Mouse (Mus musculus) hindbrain, embryonic 10.5 days (tissue): ENCODE measurements around the gene Smpx. TPM values are rescaled to one million over a fixed set of nuclear protein-coding genes. Genes with fewer than 3 reads are reported as not detected.
A peak's percentile ranks its signal among the peaks of the same experiment; 100 is the strongest.

ENCODE experiments used
- DNase-seq: peaks from one replicate; pipeline ENCODE4 v3.0.0-alpha.2; 2017; ENCODE audit warnings: low spot score
- H3K27ac ChIP-seq: fragments of 300-500 bp; sonication (generic); 2 replicates; pipeline ENCODE4 v1.5.1; 2016; ENCODE audit warnings: mild to moderate bottlenecking, moderate library complexity
- H3K27me3 ChIP-seq: fragments of 300-500 bp; sonication (generic); 2 replicates; pipeline ENCODE4 v1.6.1; 2016; ENCODE audit warnings: mild to moderate bottlenecking; ENCODE audit not compliant: poor library complexity, insufficient read depth, severe bottlenecking
- H3K36me3 ChIP-seq: fragments of 300-500 bp; sonication (generic); 2 replicates; pipeline ENCODE4 v1.6.1; 2016; ENCODE audit warnings: mild to moderate bottlenecking, moderate library complexity
- H3K4me1 ChIP-seq: fragments of 300-500 bp; sonication (generic); replicated peaks from 2 replicates; pipeline ENCODE4 v1.6.1; 2016; ENCODE audit warnings: mild to moderate bottlenecking
- H3K4me3 ChIP-seq: fragments of 300-500 bp; sonication (generic); 2 replicates; pipeline ENCODE4 v1.5.1; 2016; ENCODE audit warnings: mild to moderate bottlenecking, moderate library complexity
- H3K9me3 ChIP-seq: fragments of 300-500 bp; sonication (generic); 2 replicates; pipeline ENCODE4 v1.6.1; 2016; ENCODE audit warnings: mild to moderate bottlenecking, moderate library complexity
- WGBS: fragments of 180-500 bp; shearing (Covaris S2); methylation state at CpG from one replicate; pipeline ENCODE4 v1.1.7; 2016; 5-methylcytosine and 5-hydroxymethylcytosine counted together
- polyA plus RNA-seq: library from polyadenylated mRNA; unstranded; fragments of >200 nt; fragmentation: Nextera tagmentation; extraction: Ambion mirVana; gene quantifications from 2 replicates; pipeline ENCODE4 v1.2.1, GENCODE M21; 2016

The Smpx gene
- 0.55 TPM in 1 of 2 replicates, not detected in the other for polyA plus RNA-seq

DNA sequence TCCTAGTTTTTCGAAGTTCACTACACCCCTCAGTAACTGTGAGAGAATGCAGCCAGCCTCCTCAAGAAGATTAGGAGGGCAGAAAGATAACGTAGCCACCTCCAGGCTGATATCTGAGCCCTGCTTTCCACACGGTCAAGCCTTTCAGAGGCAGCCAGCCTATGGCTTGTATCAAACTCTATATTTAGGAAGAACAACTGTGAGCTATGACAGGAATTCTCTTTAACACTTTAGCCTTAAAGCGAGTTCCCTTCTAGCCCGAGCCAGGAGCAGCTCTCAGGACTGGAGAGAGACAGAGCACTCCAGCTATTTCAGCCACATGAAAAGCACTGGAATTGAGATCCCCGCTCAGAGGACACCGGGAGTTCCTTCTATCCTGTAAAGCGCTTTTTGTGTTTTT is at the start of gene Smpx:
TSS of gene Smpx (plus strand) at position 49 of the 400 bp plus-strand sequence.
- H3K27me3 ChIP-seq, result no peaks in the 10 kb centered on the region
- H3K4me1 ChIP-seq, result no peaks in the 10 kb centered on the region
- 72% methylated on average over 8 of the region's 8 CpGs for WGBS
- H3K4me3 ChIP-seq, result no peak within 1 kb of the TSS
- H3K9me3 ChIP-seq, result no peaks in the 10 kb centered on the region
- no peak within 1 kb of the TSS for H3K27ac ChIP-seq
- H3K36me3 ChIP-seq, result no peaks in the 10 kb centered on the region
- no peak for DNase-seq

DNA sequence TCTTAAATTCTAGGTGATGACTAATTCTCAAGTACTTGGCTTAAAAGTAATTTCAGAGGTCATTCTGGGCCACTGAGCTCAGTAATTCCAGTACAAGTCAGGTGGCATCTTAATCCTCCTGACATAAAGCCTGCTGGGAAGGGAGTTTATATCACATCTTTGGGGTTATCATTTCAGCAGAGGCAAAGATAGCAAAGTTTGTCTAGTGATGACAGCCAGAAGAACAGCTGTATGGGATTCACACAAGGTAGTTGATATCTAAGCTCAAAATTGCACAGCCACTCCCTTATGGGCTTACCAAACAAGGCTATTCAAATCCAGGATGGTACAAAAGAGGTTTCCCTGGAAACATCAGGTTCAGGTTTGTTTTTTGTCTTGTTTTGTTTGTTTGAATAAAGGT is 43.7 kb upstream of the Smpx start:
- Histone ChIP-seq H3K9me3 (no peaks in the 10 kb centered on the region), H3K36me3 (no peaks in the 10 kb centered on the region), H3K27me3 (no peaks in the 10 kb centered on the region), H3K27ac (no peak overlapping the region), H3K4me1 (no peaks in the 10 kb centered on the region), H3K4me3 (no peak overlapping the region)
- DNase-seq, result no peak

DNA sequence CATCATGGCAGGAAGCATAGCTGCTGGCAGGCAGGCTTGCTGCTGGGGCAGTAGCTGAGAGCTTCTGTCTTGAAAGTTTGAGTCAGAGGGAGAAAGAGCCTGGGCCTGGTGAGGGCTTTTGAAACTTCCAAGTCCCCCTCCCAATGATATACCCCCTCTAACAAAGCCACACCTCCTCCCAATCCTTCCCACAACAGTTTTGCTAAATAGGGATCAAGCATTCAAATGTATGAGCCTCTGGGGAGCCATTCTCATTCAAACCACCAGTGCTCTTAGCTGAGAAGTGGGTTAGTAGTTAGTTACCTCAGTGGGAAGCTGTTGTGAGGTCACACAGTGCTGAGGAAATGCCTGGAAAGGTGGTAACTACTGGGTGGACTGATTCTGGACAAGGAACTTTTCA is 41.4 kb upstream of the Smpx start:
- H3K27me3 ChIP-seq, result no peaks in the 10 kb centered on the region
- H3K4me3 ChIP-seq, result no peak overlapping the region
- DNase-seq, result no peak
- H3K27ac ChIP-seq, result no peak overlapping the region
- H3K9me3 ChIP-seq, result no peaks in the 10 kb centered on the region
- no peaks in the 10 kb centered on the region for H3K36me3 ChIP-seq
- H3K4me1 ChIP-seq, result no peaks in the 10 kb centered on the region

DNA sequence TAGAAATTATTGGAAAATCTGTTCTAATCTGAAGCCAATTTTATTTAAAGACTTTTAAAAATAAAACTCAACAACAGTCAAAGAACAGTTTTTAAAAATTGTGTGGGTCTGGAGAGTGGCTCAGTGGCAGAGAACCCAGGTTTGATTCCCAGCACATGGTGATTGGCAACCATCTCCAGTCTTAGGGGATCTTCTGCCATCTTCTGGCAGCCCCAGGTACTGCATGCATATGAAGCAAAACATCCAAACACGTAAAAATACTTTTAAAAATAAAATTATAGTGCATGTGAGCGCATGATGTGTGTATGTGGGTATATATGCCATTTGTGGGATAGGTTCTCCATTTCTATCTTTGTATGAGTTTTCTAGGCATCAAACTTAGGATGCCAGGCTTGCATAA is 26.9 kb upstream of the Smpx start:
- Histone ChIP-seq H3K4me3 (no peak overlapping the region), H3K9me3 (no peaks in the 10 kb centered on the region), H3K27me3 (no peaks in the 10 kb centered on the region), H3K4me1 (no peaks in the 10 kb centered on the region), H3K27ac (no peak overlapping the region), H3K36me3 (no peaks in the 10 kb centered on the region)
- DNase-seq, result no peak
- WGBS, result 80% methylated on average over 2 of the region's 2 CpGs

DNA sequence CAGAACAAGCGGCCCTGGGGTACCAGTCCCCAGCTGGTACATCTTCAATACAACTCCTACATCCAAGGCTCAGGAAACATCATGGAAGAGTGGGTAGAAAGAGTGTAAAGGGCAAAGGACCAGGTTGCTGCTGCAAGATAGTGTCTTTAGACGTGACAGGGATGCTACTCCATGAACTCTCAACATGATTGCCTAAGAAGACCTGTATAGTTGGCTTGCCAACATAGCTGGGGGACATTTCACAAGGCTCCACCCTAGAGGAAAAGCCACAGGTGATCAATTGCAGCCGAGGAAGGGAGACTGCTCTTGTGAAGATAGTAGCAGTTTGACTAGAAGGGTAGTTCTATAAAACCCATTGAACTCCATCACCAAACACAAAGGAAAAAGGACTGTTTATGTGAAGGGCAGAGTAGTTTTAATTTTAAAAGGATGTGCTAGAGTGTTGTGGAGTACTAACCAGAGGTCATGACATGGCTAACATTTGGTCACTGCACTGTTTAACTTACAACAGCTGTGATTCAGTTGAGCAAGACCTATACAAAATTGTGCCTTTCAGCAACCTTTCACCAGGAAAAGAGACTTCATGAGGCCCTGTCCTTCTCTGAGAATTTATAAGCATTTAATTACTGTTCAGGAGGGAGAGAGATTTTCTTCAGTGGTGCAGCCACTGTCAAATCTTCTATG is 23.9 kb upstream of the Smpx start:
- Histone ChIP-seq H3K36me3 (no peaks in the 10 kb centered on the region), H3K27me3 (no peaks in the 10 kb centered on the region), H3K27ac (no peak overlapping the region), H3K4me1 (no peaks in the 10 kb centered on the region), H3K4me3 (no peak overlapping the region), H3K9me3 (no peaks in the 10 kb centered on the region)
- DNase-seq, result no peak
- WGBS, result 84% methylated on average over 3 of the region's 3 CpGs

DNA sequence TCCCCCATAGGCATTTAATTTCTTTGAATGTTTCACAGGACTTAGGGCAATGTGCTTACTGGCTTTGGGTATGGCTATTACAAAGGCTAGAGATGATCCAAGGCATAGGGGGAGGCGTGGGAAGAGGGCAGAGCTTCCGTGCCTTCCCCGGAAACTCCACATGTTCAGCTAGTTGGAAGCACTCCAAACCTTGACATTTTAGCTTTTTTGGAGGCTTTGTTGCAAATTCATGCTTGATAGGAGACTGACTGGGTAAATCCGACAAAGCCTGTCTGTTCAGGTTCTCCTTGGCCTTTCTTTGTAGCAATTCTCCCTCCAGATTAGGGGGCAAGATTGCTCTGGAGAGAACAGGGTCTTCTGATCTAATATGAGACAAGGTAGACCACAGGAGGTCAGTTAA is 7.5 kb upstream of the Smpx start:
- no peak for DNase-seq
- no peaks in the 10 kb centered on the region; the same call in 1 of the 2 replicates for H3K27me3 ChIP-seq
- no peaks in the 10 kb centered on the region for H3K4me1 ChIP-seq
- H3K36me3 ChIP-seq, result no peaks in the 10 kb centered on the region
- no peaks in the 10 kb centered on the region for H3K9me3 ChIP-seq
- WGBS, result 87% methylated on average over 4 of the region's 4 CpGs
- no peak overlapping the region for H3K27ac ChIP-seq
- no peak overlapping the region for H3K4me3 ChIP-seq

DNA sequence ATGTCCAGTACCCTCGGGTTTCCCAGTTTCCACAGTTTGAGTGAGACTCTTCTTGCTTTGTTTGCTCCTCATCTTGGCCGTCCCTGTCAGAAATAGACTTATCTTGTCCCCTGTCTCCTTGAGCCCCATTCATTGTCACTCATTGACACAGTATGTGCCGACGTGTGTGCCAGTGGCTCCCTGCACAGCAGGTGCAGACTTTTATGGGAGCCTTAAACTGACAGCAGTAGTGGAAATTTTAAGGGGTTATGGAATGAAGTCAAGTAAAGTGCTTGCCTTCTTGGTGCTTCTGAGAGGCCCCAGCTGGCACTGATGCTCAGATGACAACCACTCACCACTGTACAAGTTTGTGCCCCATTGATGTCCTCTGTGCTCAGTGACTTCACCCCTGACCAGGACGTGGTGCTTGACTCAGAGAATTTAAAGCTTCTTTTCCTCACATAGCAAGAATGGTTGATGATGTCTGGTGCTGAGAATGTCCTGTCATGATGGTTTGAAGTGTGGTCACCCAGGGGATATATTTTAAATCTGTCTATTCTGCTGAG is 1.0 kb upstream of the Smpx start:
- 76% methylated on average over 5 of the region's 5 CpGs for WGBS
- Histone ChIP-seq H3K27ac (no peak overlapping the region), H3K27me3 (no peaks in the 10 kb centered on the region), H3K36me3 (no peaks in the 10 kb centered on the region), H3K4me1 (no peaks in the 10 kb centered on the region), H3K4me3 (no peak overlapping the region), H3K9me3 (no peaks in the 10 kb centered on the region)
- DNase-seq, result no peak

DNA sequence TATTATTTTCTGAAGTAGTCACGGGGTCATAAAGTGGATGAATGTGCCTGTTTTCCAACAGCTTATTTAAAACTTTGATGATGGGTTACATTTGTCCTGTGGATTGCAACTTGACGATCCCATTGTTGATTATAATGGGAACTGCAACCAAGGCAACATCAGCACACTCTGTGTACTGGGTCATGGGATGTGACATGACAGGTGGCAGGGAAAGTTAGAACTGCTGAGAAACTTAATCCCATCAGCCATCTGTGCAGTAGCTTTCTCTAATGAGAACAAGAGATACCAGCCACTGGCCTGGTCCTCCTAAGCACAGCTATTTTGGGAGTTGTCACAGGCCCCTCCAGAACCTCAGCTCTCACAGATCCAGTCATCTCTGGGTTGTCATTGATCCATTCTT is 8.5 kb downstream of the Smpx start:
- Histone ChIP-seq H3K27me3 (no peaks in the 10 kb centered on the region), H3K27ac (no peak overlapping the region), H3K9me3 (no peaks in the 10 kb centered on the region), H3K4me1 (no peaks in the 10 kb centered on the region), H3K36me3 (no peaks in the 10 kb centered on the region), H3K4me3 (no peak overlapping the region)
- 89% methylated on average over 2 of the region's 2 CpGs for WGBS
- DNase-seq, result no peak

DNA sequence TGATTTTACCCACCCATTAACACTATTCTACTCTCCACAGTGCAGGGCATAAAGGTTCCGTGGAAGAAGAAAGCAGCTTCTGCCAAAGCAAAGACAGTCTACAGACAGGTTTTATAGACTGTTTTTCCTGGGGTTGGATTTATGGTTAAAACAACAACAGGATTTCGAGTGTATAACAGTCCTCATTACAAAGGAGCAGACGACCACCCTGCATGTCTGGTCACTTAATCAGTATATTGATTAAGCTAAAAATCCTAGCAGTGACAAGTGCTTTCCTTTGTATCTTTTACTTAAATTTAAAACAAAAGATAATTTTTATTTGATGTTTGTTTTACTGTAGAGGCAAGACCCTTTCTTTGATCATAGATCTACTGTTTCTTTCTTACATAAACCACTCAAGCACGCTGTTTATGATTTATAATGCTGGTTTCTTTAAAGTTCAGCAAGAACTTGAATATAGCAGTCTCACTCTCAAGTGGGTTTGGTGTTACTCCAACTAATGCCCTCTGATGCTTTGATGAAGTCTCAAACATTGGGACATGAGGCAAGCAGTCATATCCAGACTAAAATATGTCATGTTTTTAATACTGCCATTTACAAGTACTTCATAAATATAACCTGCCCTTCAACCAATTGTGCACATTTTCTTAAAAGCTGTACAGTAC is 10.0 kb downstream of the Smpx start:
- Histone ChIP-seq H3K4me1 (no peaks in the 10 kb centered on the region), H3K36me3 (no peaks in the 10 kb centered on the region), H3K9me3 (no peaks in the 10 kb centered on the region), H3K27me3 (no peaks in the 10 kb centered on the region), H3K4me3 (no peak overlapping the region), H3K27ac (no peak overlapping the region)
- 80% methylated on average over 4 of the region's 4 CpGs for WGBS
- no peak for DNase-seq

DNA sequence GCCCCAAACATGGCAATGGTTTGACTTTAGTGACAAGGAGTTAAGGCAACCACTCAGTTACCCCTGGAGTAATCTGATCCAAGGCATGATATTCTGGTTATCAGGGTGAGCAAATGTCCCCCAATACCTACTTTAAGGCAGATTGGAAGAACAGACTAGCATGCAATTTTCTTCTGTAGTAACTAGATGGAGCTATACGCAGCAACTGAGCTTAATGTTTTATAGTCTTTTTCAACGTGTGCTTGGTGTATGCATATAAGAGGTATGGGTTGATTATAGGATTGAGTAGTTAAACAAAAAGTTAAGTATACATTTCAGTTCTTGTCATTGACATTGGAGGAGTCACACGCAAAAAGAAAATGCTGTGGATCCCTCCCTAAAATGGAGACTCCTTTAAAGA is 21.2 kb downstream of the Smpx start:
- 68% methylated on average over 3 of the region's 3 CpGs for WGBS
- H3K27ac ChIP-seq, result no peak overlapping the region
- no peak overlapping the region for H3K4me3 ChIP-seq
- no peaks in the 10 kb centered on the region for H3K9me3 ChIP-seq
- peaks cover 8% of the 10 kb centered on the region for H3K27me3 ChIP-seq
- H3K4me1 ChIP-seq, result no peaks in the 10 kb centered on the region
- DNase-seq, result no peak
- no peaks in the 10 kb centered on the region for H3K36me3 ChIP-seq

DNA sequence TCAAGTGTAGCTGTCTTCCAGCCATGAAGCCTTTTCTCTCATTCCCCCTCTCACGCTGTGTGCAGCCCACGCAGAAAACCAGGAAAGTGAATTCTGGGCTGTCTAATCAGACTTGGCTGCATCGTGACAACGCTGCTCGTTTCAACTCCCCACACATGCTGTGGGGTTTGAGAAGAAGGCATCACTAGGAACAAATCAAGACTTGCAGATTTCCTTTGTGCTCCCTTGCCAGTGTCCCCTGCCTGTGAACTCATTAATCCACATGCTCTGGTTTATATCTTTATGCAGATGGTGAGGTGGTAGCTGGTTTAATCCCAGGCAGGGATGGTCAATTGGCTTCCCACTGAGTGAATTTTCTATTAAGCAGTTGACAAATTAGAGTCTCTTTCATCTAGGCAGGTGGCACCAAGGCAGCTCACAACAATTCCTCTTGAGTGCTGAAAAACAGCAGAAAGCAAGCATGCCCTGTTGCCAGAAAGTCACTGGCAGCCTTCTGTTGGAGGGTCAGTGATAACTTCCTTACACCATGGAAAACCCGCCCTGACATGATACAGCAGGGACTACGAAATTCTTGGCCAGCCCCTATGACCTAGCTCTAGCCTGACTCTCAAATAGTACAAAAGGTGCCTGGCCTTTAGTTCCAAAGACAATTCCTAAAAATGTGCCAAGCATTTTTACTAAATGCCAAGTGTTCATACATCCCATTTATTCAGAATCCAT is 32.1 kb downstream of the Smpx start:
- Histone ChIP-seq H3K27ac (no peak overlapping the region), H3K4me3 (no peak overlapping the region), H3K4me1 (no peaks in the 10 kb centered on the region), H3K36me3 (no peaks in the 10 kb centered on the region), H3K9me3 (no peaks in the 10 kb centered on the region), H3K27me3 (peaks cover 10% of the 10 kb centered on the region; the same call in 1 of the 2 replicates)
- 38% methylated on average over 7 of the region's 7 CpGs for WGBS
- DNase-seq, result no peak

DNA sequence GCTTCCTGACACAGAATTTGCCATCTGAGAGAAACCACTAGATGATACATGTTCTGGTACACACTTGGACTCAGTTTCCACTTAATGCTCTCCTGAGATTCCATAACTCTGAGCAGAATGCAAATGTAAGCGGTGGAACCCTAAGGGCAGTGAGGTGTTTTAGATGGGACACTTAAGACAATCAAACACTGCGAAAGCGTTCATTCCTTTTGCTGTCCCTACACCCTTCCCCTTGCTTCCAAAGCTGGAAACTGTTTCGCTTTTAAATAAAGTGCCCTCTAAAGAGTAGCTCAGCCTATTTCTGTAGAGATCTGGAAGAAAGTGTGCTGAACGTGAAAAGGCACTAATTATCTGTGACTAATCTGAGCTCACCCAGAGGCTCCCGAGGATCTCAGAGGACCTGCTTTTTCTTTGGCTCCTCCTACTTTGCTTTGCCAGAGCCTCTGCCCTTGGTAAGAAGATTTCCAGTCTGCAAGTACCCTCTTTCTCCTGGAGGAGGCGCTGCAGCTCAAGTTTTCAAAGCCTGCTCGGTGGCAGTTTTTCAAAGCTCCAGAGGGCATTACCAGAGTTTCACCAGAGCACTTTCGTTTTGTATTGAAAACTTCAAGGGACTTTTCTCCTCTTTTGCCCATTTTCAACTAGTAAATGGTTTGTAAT is 33.1 kb downstream of the Smpx start:
- Histone ChIP-seq H3K4me3 (no peak overlapping the region), H3K36me3 (no peaks in the 10 kb centered on the region), H3K9me3 (no peaks in the 10 kb centered on the region), H3K27me3 (peaks cover 10% of the 10 kb centered on the region; the same call in 1 of the 2 replicates), H3K27ac (no peak overlapping the region), H3K4me1 (no peaks in the 10 kb centered on the region)
- 32% methylated on average over 9 of the region's 9 CpGs for WGBS
- DNase-seq, result peak; percentile 76
